Comparison of ENCODE assay signal across 16 mouse cellular contexts in genomic region chr17:53323016-53323415, GRCm38 (mm10).
"Had no signal": no experiment of that assay in that cellular context is flagged by ENCODE, and none has a peak within 500 bp of the region (broad histone marks: within the 10 kb centered on the region; RNA-seq: fewer than 3 reads in every experiment).

No protein-coding gene starts in this region.

- H3K27me3 ChIP-seq: liver, embryonic 12.5 days; neural tube, embryonic 13.5 days; neural tube, embryonic 15.5 days; stomach, embryonic 15.5 days had no signal

- H3K27ac ChIP-seq: liver, embryonic 12.5 days; liver, embryonic 14.5 days; neural tube, embryonic 13.5 days; neural tube, embryonic 15.5 days; stomach, embryonic 15.5 days; stomach, postnatal 0 days had no signal

- DNase-seq: lung, adult 18-20 months; lung, embryonic 14.5 days; lung, postnatal 10 days; lung, postnatal 4 days; right cerebral cortex, postnatal 14 days; thymus, adult 2 months; thymus, postnatal 25 days; thymus, postnatal 4 days had no signal

- H3K4me3 ChIP-seq: liver, embryonic 12.5 days; midbrain, embryonic 10.5 days; myocyte; neural tube, embryonic 13.5 days; neural tube, embryonic 15.5 days; stomach, embryonic 15.5 days had no signal

- H3K4me1 ChIP-seq: liver, embryonic 12.5 days; neural tube, embryonic 13.5 days; neural tube, embryonic 15.5 days; stomach, embryonic 15.5 days had no signal

- ATAC-seq: liver, embryonic 12.5 days had no signal

- H3K36me3 ChIP-seq: liver, embryonic 12.5 days; midbrain, embryonic 10.5 days; neural tube, embryonic 13.5 days; neural tube, embryonic 15.5 days; stomach, embryonic 15.5 days had no signal

- H3K9ac ChIP-seq: liver, embryonic 12.5 days; liver, embryonic 14.5 days; lung, embryonic 14.5 days; neural tube, embryonic 13.5 days; neural tube, embryonic 15.5 days; stomach, embryonic 15.5 days had no signal

- H3K9me3 ChIP-seq: liver, embryonic 12.5 days; midbrain, embryonic 10.5 days; neural tube, embryonic 13.5 days; neural tube, embryonic 15.5 days; stomach, embryonic 15.5 days had no signal

- H3K4me2 ChIP-seq: liver, embryonic 12.5 days; lung, embryonic 14.5 days; neural tube, embryonic 13.5 days; neural tube, embryonic 15.5 days; stomach, embryonic 15.5 days had no signal
